Mouse (Mus musculus) neutrophil, adult 5-6 weeks (primary cell): Measurements from ENCODE around the gene Spata31d1a. TPM values are rescaled to one million over a fixed set of nuclear protein-coding genes. Genes with fewer than 3 reads are reported as not detected.

ENCODE experiments used
- total RNA-seq: library from RNA; stranded (forward); fragments of 200-1000 nt; gene quantifications from 2 replicates; pipeline ENCODE4 v1.2.3, GENCODE M21; 2017

The Spata31d1a gene
- total RNA-seq, 1 experiment from 2014 or later: not detected

Other genes starting within 250 kb of the Spata31d1a start
- 62.6 and 71.3 TPM in 2 replicates for gene Agtpbp1, start 125.1 kb downstream of the Spata31d1a start, total RNA-seq
- gene Naa35, start 125.1 kb downstream of the Spata31d1a start, total RNA-seq: 53.8 and 69.7 TPM in 2 replicates
- gene Golm1, start 34.5 kb downstream of the Spata31d1a start, total RNA-seq: 20.0 and 22.6 TPM in 2 replicates
- 0.23 TPM in 1 of 2 replicates, not detected in the other for gene 4921517D22Rik, start 16.2 kb downstream of the Spata31d1a start, total RNA-seq
- not detected in 2 replicates for gene Spata31d1b, start 2.0 kb upstream of the Spata31d1a start, total RNA-seq
- not detected in 2 replicates for gene Spata31d1d, start 21.4 kb upstream of the Spata31d1a start, total RNA-seq
- 0.35 and 0.49 TPM in 2 replicates for gene 1700014D04Rik, start 36.4 kb upstream of the Spata31d1a start, total RNA-seq
- 87.5 and 92.7 TPM in 2 replicates for gene Isca1, start 59.5 kb upstream of the Spata31d1a start, total RNA-seq
- gene Gm49354, start 71.9 kb upstream of the Spata31d1a start, total RNA-seq: 71.6 and 96.7 TPM in 2 replicates
- gene Tut7, start 112.8 kb upstream of the Spata31d1a start, total RNA-seq: 389 and 433 TPM in 2 replicates